Mouse (Mus musculus) spleen, adult 2 months (tissue): ENCODE results near the gene Zc3h12d. TPM values are rescaled to one million over a fixed set of nuclear protein-coding genes. Genes with fewer than 3 reads are reported as not detected.
"Not testable (repeated sequence)": the region's sequence is repeated elsewhere in the genome, so short reads cannot be mapped to it uniquely, and the experiment has no call there.

Experiments used
- DNase-seq, 2 experiments: peaks; one replicate each; pipeline versions ENCODE4 v3.0.0 to v3.0.0-alpha.2; 2012 to 2021; ENCODE audit warnings: low spot score in 2 of 2, low read depth in 1 of 2
- H3K27ac ChIP-seq: fragments of 200-500 bp; 2 replicates; pipeline ENCODE4 v1.5.1; 2012; ENCODE audit warnings: low read length, inconsistent platforms; ENCODE audit not compliant: insufficient read depth
- H3K27me3 ChIP-seq: fragments of 200-500 bp; 2 replicates; pipeline ENCODE4 v1.6.1; 2012; ENCODE audit warnings: mild to moderate bottlenecking, moderate library complexity, low read length, inconsistent platforms; ENCODE audit not compliant: control insufficient read depth, insufficient read depth
- H3K36me3 ChIP-seq: fragments of 200-500 bp; 2 replicates; pipeline ENCODE4 v1.6.1; 2012; ENCODE audit warnings: mild to moderate bottlenecking, low read length, inconsistent platforms; ENCODE audit not compliant: control insufficient read depth, insufficient read depth
- H3K4me1 ChIP-seq: fragments of 200-500 bp; 2 replicates; pipeline ENCODE4 v1.6.1; 2011; ENCODE audit warnings: inconsistent platforms; ENCODE audit not compliant: control insufficient read depth, insufficient read depth, insufficient read length
- H3K4me3 ChIP-seq: fragments of 200-500 bp; 2 replicates; pipeline ENCODE4 v1.5.1; 2011; ENCODE audit warnings: mild to moderate bottlenecking, inconsistent platforms; ENCODE audit not compliant: insufficient read depth, insufficient read length; ENCODE audit errors: extremely low read depth
- CTCF ChIP-seq: fragments of 200-500 bp; IDR thresholded peaks from 2 replicates; pipeline ENCODE4 v1.5.1; 2011; ENCODE audit warnings: mild to moderate bottlenecking, inconsistent platforms; ENCODE audit not compliant: insufficient read depth, insufficient read length, insufficient replicate concordance; ENCODE audit errors: extremely low read depth
- POLR2A ChIP-seq: fragments of 200-500 bp; IDR thresholded peaks from 2 replicates; pipeline ENCODE4 v1.6.1; 2011; ENCODE audit warnings: low read depth, low read length, inconsistent platforms
- WGBS: fragments of 180-500 bp; shearing (Covaris S2); methylation state at CpG from one replicate; pipeline ENCODE4 v1.1.7; 2018; 5-methylcytosine and 5-hydroxymethylcytosine counted together
- polyA plus RNA-seq: library from polyadenylated mRNA; depleted of rRNA; stranded (reverse); fragments of >200 nt; gene quantifications from 2 replicates; pipeline ENCODE4 v1.2.3, GENCODE M21; 2012

The Zc3h12d gene
- polyA plus RNA-seq, 1 experiment: 18.3 TPM

GRCm38 (mm10) chr10:7867666-7868030, 35.4 kb downstream of the Zc3h12d start:
- Histone ChIP-seq H3K27me3 (no peaks in the 10 kb centered on the region), H3K36me3 (peaks cover 33% of the 10 kb centered on the region), H3K27ac (no peak overlapping the region), H3K4me1 (no peaks in the 10 kb centered on the region), H3K4me3 (no peak overlapping the region)
- 79% methylated on average over 21 of the region's 21 CpGs for WGBS
- TF ChIP-seq POLR2A (no peak), CTCF (no peak)
- no peak for DNase-seq

- 93% methylated on average over 8 of the region's 8 CpGs for WGBS
- H3K36me3 ChIP-seq: peaks cover 24% of the 10 kb centered on the region
- H3K4me1 ChIP-seq: no peaks in the 10 kb centered on the region
- no peaks in the 10 kb centered on the region for H3K27me3 ChIP-seq
- no peak overlapping the region for H3K4me3 ChIP-seq
- H3K27ac ChIP-seq: no peak overlapping the region
- no peak for DNase-seq
- TF ChIP-seq POLR2A (no peak), CTCF (no peak)
These were observed 37.5 kb downstream of the Zc3h12d start for GRCm38 (mm10) chr10:7869746-7870145.

GRCm38 (mm10) chr10:7870571-7871315, 38.5 kb downstream of the Zc3h12d start:
- H3K36me3 ChIP-seq: peaks cover 21% of the 10 kb centered on the region
- peak; percentile 22 to 40 for DNase-seq
- no peak overlapping the region for H3K4me3 ChIP-seq
- no peak overlapping the region for H3K27ac ChIP-seq
- no peak for TF ChIP-seq POLR2A
- TF ChIP-seq CTCF: peak; percentile 33; the same call in 1 of the 2 replicates
- no peaks in the 10 kb centered on the region for H3K27me3 ChIP-seq
- H3K4me1 ChIP-seq: no peaks in the 10 kb centered on the region
- WGBS: 74% methylated on average over 11 of the region's 11 CpGs

- no peak for DNase-seq
- H3K4me3 ChIP-seq: no peak overlapping the region
- 94% methylated on average over 5 of the region's 5 CpGs for WGBS
- no peaks in the 10 kb centered on the region for H3K27me3 ChIP-seq
- no peak overlapping the region for H3K27ac ChIP-seq
- no peaks in the 10 kb centered on the region for H3K4me1 ChIP-seq
- no peak for TF ChIP-seq POLR2A
- TF ChIP-seq CTCF: no peak
- peaks cover 19% of the 10 kb centered on the region for H3K36me3 ChIP-seq
These were observed 39.2 kb downstream of the Zc3h12d start for GRCm38 (mm10) chr10:7871381-7872020.

GRCm38 (mm10) chr10:7874194-7874593, 41.9 kb downstream of the Zc3h12d start:
- WGBS: 77% methylated on average over 7 of the region's 7 CpGs
- H3K4me1 ChIP-seq: no peaks in the 10 kb centered on the region
- no peak for TF ChIP-seq CTCF
- TF ChIP-seq POLR2A: no peak

GRCm38 (mm10) chr10:7880283-7880682, 48.0 kb downstream of the Zc3h12d start:
- 81% methylated on average over 3 of the region's 3 CpGs for WGBS
- H3K27me3 ChIP-seq, H3K36me3 ChIP-seq, DNase-seq, H3K27ac ChIP-seq, H3K4me3 ChIP-seq, H3K4me1 ChIP-seq: not testable (repeated sequence)

More at GRCm38 (mm10) chr10:7874194-7874593, 41.9 kb downstream of the Zc3h12d start:
- H3K36me3 ChIP-seq: peaks cover 6% of the 10 kb centered on the region; the same call in 1 of the 2 replicates
- no peak for DNase-seq
- no peak overlapping the region for H3K4me3 ChIP-seq
- H3K27me3 ChIP-seq: no peaks in the 10 kb centered on the region
- no peak overlapping the region for H3K27ac ChIP-seq

- Histone ChIP-seq H3K36me3 (no peaks in the 10 kb centered on the region), H3K4me3 (no peak overlapping the region), H3K27ac (no peak overlapping the region), H3K27me3 (no peaks in the 10 kb centered on the region), H3K4me1 (no peaks in the 10 kb centered on the region)
- no peak for TF ChIP-seq POLR2A
- TF ChIP-seq CTCF: no peak
- no peak for DNase-seq
- 93% methylated on average over 3 of the region's 3 CpGs for WGBS
These were observed 49.7 kb downstream of the Zc3h12d start for GRCm38 (mm10) chr10:7881971-7882370.
